Mouse (Mus musculus) ES-E14 (cell line): Measurements from ENCODE around the gene Ocel1. TPM values are rescaled to one million over a fixed set of nuclear protein-coding genes. Genes with fewer than 3 reads are reported as not detected.
"Not testable (repeated sequence)": the region's sequence is repeated elsewhere in the genome, so short reads cannot be mapped to it uniquely, and the experiment has no call there.

Source experiments
- DNase-seq: peaks from one replicate; pipeline ENCODE4 v3.0.0-alpha.2; 2013; ENCODE audit warnings: low read depth, low spot score
- H3K27ac ChIP-seq: 2 replicates; pipeline ENCODE4 v1.5.1; 2012; ENCODE audit warnings: low read depth, mild to moderate bottlenecking, low read length, moderate library complexity, mixed read lengths; ENCODE audit not compliant: poor library complexity, insufficient read depth, severe bottlenecking
- H3K36me3 ChIP-seq: 2 replicates; pipeline ENCODE4 v1.6.1; 2012; ENCODE audit warnings: mild to moderate bottlenecking, low read length, moderate library complexity, mixed read lengths; ENCODE audit not compliant: control insufficient read depth, poor library complexity, insufficient read depth, severe bottlenecking
- H3K4me1 ChIP-seq, 2 experiments: fragments of 150-350 bp in 1 of 2; sonication (generic) in 1 of 2; 2 replicates each; pipeline ENCODE4 v1.6.1; 2012; ENCODE audit warnings: low read length in 2 of 2, mild to moderate bottlenecking in 1 of 2, mixed read lengths in 1 of 2; ENCODE audit not compliant: control insufficient read depth in 2 of 2, insufficient read depth in 2 of 2, poor library complexity in 1 of 2
- H3K4me3 ChIP-seq, 2 experiments: fragments of 150-350 bp in 1 of 2; sonication (generic) in 1 of 2; 2 replicates each; pipeline ENCODE4 v1.5.1; 2012; ENCODE audit warnings: low read length in 2 of 2, low read depth in 1 of 2, mild to moderate bottlenecking in 1 of 2, mixed read lengths in 1 of 2; ENCODE audit not compliant: insufficient read depth in 1 of 2, poor library complexity in 1 of 2, severe bottlenecking in 1 of 2
- H3K9ac ChIP-seq: 2 replicates; pipeline ENCODE4 v1.6.1; 2012; ENCODE audit warnings: low read depth, mild to moderate bottlenecking, low read length, mixed read lengths; ENCODE audit not compliant: poor library complexity, insufficient read depth, severe bottlenecking
- H3K9me3 ChIP-seq: fragments of 150-350 bp; sonication (generic); 2 replicates; pipeline ENCODE4 v1.6.1; 2012; ENCODE audit warnings: low read depth, mild to moderate bottlenecking, low read length; ENCODE audit not compliant: control insufficient read depth, insufficient read depth
- CHD2 ChIP-seq: IDR thresholded peaks from 2 replicates; pipeline ENCODE4 v1.6.1; 2014; ENCODE audit warnings: mild to moderate bottlenecking, low read depth, low read length, inconsistent platforms
- HCFC1 ChIP-seq: IDR thresholded peaks from 2 replicates; pipeline ENCODE4 v1.6.1; 2012; ENCODE audit warnings: low read length, inconsistent platforms, borderline replicate concordance; ENCODE audit not compliant: insufficient read depth
- MAFK ChIP-seq: IDR thresholded peaks from 2 replicates; pipeline ENCODE4 v1.6.1; 2014; ENCODE audit warnings: mild to moderate bottlenecking, low read depth, low read length, inconsistent platforms; ENCODE audit not compliant: insufficient read depth
- ZC3H11A ChIP-seq: IDR thresholded peaks from 2 replicates; pipeline ENCODE4 v1.6.1; 2012; ENCODE audit warnings: low read depth, mild to moderate bottlenecking, inconsistent platforms, low read length, borderline replicate concordance
- ZNF384 ChIP-seq: IDR thresholded peaks from 2 replicates; pipeline ENCODE4 v1.6.1; 2012; ENCODE audit warnings: low read depth, low read length, inconsistent platforms
- in situ Hi-C, 2 experiments: fragments of 600-800 bp; cut with MboI; formaldehyde crosslinking; loops; one replicate each; pipeline ENCODE4 v1.15.1; 2025; ENCODE audit warnings: low sequenced_read_pairs in 2 of 2, inconsistent platforms in 1 of 2; ENCODE audit not compliant: unreplicated experiment in 2 of 2
- total RNA-seq: library from RNA; depleted of rRNA; stranded (reverse); fragments of 300-350 nt; gene quantifications from 2 replicates; pipeline ENCODE4 v1.2.3, GENCODE M21; 2012; rRNA removed

Ocel1 gene
- 7.4 and 9.4 TPM in 2 replicates for total RNA-seq

- Histone ChIP-seq H3K9me3 (no peaks in the 10 kb centered on the region), H3K9ac (peak within 1 kb of the TSS; percentile 88), H3K4me1 (peaks cover 5 to 28% of the 10 kb centered on the region in 2 experiments), H3K27ac (peak within 1 kb of the TSS; percentile 73), H3K4me3 (peak within 1 kb of the TSS; percentile 88 to 94), H3K36me3 (peaks cover 24% of the 10 kb centered on the region)
- in situ Hi-C loops = no loop called here
- TF ChIP-seq HCFC1 (peak; percentile 40; the same call in 1 of the 2 replicates), CHD2 (no peak), ZNF384 (0 out of 2 replicates have a peak, but pooled peaks have one; percentile 1)
- DNase-seq = peak; percentile 97
Observed at GRCm38 (mm10) chr8:71371236-71371848, at the start of gene Ocel1. Ocel1 (plus strand) TSS chr8:71371298.

- H3K9ac ChIP-seq = no peak overlapping the region
- no peak for DNase-seq
- no peak overlapping the region for H3K4me3 ChIP-seq
- in situ Hi-C loops = no loop called here
- no peak overlapping the region for H3K27ac ChIP-seq
- peaks cover 10% of the 10 kb centered on the region; the same call in 1 of the 2 replicates for H3K36me3 ChIP-seq
- H3K9me3 ChIP-seq = no peaks in the 10 kb centered on the region
- no peaks in the 10 kb centered on the region for H3K4me1 ChIP-seq
- TF ChIP-seq ZNF384 (no peak), HCFC1 (no peak), CHD2 (no peak), MAFK (no peak), ZC3H11A (no peak)
Observed at GRCm38 (mm10) chr8:71322939-71323338, 48.2 kb upstream of the Ocel1 start.

GRCm38 (mm10) chr8:71324848-71325247 lies 46.2 kb upstream of the Ocel1 start:
- TF ChIP-seq HCFC1 (no peak), MAFK (peak; percentile 73)
- no peak overlapping the region for H3K4me3 ChIP-seq
- H3K4me1 ChIP-seq = no peaks in the 10 kb centered on the region
- H3K36me3 ChIP-seq = peaks cover 16% of the 10 kb centered on the region; the same call in 1 of the 2 replicates
- in situ Hi-C loops = no loop called here
- H3K9ac ChIP-seq = no peak overlapping the region
- DNase-seq = no peak
- no peak overlapping the region for H3K27ac ChIP-seq
- no peaks in the 10 kb centered on the region for H3K9me3 ChIP-seq

- H3K4me1 ChIP-seq, H3K9ac ChIP-seq, in situ Hi-C loops, H3K9me3 ChIP-seq, H3K27ac ChIP-seq, DNase-seq, H3K4me3 ChIP-seq: not testable (repeated sequence)
- H3K36me3 ChIP-seq = peaks cover 14% of the 10 kb centered on the region; the same call in 1 of the 2 replicates
Observed at GRCm38 (mm10) chr8:71337834-71338233, 33.3 kb upstream of the Ocel1 start.

GRCm38 (mm10) chr8:71340625-71341024 lies 30.5 kb upstream of the Ocel1 start:
- no peak overlapping the region for H3K9ac ChIP-seq
- H3K9me3 ChIP-seq = no peaks in the 10 kb centered on the region
- H3K4me3 ChIP-seq = no peak overlapping the region
- H3K36me3 ChIP-seq = peaks cover 21% of the 10 kb centered on the region; the same call in 1 of the 2 replicates
- no peak overlapping the region for H3K27ac ChIP-seq
- in situ Hi-C loops = no loop called here
- no peak for TF ChIP-seq HCFC1
- TF ChIP-seq ZNF384 = no peak
- TF ChIP-seq MAFK = no peak
- TF ChIP-seq CHD2 = no peak
- no peak for TF ChIP-seq ZC3H11A
- DNase-seq = peak; percentile 29
- H3K4me1 ChIP-seq = no peaks in the 10 kb centered on the region
